Mouse (Mus musculus) embryo, embryonic 10 days (tissue): ENCODE results near the gene Hs3st6.
"Not testable (repeated sequence)": the region's sequence is repeated elsewhere in the genome, so short reads cannot be mapped to it uniquely, and the experiment has no call there.

Source experiments
- DNase-seq: peaks from one replicate; pipeline ENCODE4 v3.0.0-alpha.2; 2015; ENCODE audit warnings: low spot score

Gene Hs3st6

DNA sequence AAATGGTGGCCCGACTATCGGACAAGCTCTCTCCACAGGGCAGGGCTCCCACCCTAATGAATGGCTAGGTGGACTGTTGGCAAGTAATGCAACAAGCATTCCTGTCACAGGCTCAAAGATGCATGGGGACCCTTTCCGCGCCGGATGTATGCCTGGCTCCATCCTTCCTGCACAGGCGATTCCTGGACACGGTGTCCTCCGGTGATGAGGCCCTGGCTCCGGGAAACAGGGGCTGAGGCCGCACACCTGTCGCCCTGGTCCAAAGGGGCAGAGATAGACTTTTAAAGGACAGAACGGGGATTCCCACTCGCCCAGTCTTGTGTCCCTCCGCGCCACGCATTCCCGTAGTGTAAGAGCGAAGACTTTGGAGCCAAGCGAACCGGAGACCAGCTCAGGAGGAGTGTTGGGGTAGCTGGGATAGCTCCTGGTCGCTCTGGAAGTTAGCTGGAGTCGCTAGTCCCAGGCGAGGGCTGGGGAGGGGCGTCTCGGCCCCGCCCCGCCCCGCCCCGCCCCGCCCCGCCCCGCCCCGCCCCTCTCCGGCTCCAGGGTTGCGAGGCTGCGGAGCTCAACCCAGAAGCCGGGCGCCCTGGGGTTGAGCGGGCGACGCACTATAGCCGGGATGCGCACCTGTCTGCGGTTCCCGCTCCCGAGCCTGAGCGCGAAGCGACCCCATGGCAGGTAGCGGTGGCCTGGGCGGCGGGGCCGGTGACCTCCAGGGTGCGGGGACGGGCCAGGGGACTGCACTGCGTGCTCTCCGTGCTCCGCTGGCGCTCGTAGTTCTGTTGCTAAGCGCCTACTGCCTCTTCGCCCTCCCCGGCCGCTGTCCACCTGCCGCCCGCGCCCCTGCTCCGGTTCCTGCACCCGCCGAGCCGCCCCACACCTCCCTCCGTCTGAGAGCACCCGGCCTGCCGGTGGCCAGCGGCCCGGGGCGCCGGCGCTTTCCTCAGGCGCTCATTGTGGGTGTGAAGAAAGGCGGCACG is at the start of gene Hs3st6:
Gene Hs3st6, plus strand, starts transcription at position 574 of the 980 bp plus-strand sequence.
- DNase-seq: peak; percentile 59

DNA sequence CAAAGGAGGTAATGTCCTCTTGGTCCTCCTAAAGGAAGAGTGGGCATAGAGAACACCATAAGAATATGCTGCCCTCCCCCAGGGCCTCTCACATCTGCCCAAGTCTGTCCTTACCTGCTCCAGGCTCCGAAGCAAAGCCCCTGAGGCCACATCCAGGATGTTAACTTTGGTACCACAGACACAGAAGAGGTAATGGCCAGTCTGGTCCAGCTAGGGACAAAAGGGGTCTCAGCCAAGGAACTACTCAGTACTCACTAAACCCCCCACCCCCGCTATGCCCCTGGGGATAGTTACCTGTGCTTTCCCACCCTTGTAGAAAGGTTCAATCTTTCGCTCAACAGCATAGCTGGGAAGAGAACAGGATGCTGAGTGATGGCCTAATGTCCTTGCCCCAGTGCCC is 47.0 kb upstream of the Hs3st6 start:
- no peak for DNase-seq

DNA sequence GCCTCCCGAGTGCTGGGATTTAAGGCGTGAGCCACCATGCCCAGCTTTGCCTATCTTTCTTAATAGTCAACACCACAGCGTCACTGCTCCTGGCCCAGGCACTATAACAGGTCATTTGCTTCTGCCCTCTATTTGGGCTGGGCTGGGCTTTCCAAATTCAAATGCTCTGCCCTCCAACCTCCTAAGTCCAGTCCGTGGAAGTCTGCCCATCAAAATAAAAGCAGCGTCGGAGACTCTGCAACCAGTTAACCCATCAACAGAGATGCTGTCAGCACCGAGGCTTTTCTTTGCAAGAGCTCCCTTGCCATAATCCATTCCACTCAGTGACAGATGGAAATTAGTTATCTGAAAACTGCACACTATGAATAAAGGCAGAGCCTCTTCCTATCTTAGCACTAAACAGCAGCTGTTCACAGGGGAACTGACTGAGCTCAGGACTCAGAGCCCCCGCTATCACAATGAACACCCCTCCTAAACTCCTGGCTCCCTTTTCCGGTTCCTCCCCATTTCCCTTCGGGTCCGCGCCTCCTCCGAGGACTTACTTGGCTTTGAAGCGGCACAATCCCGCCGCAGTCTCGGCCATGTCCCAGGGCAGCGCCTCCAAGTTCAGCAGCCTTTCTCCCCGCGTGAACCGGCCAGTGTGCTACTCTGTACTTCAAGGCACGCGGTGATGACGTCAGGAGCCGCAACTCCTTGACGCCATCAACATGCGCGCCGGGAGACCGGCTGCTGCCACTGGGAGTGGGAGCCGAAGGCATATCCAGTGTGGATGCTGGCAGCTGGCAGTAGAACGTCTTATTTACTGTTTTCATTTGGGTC is 45.6 kb upstream of the Hs3st6 start, which contains the start of gene Tbl3:
Gene Tbl3, minus strand, starts transcription at position 679 of the 819 bp plus-strand sequence.
- peak; percentile 99 for DNase-seq

DNA sequence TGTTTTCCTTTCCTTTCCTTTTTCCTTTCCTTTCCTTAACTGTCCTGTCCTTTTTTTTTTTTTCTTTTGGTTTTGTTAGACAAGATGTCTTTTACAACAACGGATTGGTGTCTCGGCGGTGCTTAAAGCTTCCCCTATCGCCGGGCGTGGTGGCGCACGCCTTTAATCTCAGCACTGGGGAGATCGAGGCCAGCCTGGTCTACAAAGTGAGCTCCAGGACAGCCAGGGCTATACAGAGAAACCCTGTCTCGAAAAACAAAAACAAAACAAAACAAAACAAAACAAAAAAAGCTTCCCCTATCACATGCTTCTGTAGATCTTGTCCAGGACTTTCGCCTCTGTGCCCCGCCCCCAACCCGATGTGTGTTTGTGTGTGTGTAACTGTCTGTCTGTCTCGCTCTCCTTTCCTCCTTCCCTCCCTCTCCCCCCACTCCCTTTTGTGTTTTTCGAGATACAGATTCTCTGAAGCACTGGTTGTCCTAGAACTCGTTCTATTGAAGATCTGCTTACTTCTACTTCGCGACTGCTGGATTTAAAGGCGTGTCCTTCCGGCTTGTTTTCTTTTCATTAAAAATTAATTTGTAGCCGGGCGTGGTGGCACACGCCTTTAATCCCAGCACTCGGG is 44.9 kb upstream of the Hs3st6 start:
- DNase-seq: no peak

DNA sequence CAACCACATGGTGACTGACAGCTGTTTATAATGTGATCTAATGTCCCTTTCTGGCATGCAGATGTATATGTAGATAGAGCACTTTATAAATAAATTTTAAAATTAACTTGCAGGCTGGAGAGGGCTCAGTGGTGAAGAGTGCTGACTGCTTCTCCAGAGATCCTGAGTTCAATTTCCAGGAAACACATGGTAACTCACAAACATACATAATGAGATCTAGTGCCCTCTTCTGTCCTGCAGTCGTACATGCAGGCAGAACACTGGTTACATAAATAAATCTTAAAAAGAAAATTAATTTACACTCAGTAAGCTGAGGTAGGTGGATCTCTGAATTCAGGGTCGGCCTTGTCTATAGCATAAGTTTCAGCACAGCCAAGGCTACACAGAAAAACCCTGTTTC is 44.1 kb upstream of the Hs3st6 start:
- peak; percentile 78 for DNase-seq

DNA sequence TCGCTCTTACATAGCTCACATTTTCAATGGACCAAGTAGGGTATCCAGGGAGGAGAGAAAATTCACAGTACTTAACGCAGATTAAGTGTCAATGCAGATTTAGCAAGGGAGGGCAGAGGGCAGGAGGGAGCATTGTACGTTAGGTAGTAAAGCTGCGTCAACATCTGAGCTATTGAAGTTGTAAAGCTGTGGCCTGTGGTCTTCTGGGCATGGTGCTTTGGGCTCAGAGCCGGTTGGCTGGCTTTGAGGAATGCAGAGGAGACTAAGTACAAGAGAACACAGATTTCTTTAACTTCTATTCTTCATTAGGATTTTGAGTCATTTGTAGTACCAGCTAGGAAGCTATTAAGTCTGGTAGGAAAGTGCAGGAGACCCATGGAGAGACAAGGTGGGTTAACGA is 37.2 kb upstream of the Hs3st6 start:
- no peak for DNase-seq

DNA sequence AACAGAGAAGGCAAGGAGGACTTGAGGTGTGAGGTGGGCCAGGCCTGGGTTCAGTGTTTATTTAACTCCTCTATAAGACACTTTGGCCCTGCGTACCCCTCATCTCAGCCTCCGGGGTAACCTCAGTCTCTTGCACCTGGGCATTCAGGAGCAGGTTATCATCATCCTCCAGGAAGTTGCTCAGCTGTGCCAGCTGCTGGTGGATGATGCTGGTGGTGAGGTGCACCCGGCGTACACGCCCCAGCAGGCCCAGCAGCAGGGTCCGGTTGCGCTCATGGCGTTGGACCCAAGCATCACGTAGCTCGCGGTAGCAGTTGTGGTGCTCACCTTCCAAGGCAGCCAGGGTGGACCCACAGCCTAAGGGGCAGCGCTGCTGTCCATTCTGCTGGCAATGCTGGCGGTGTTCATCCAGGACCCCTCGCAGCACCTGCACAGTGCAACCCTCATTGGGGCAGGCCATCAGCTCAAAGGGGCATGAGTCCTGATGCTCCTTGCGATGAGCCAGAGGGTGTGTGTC is 36.6 kb upstream of the Hs3st6 start:
- DNase-seq: no peak

DNA sequence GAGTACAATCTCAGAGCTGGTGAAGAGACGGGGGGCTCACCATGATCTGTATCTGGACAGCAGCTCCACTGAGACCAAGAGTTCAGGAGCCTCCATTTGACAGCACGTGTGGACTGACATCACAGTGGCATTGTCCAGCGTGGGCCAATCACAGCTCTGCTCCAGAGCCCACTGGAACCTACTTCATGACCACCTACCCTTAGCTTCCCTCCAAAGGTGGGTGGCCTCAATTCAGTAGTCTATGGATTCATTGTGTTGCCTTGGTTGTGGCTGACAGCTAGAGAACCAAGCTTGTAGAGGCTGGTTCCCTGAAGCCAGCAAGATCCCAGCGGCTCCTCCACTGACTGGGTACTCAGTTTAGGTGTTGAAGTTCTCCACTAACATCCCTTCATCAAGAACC is 34.8 kb upstream of the Hs3st6 start, which contains the start of the genes Rnf151 and Rps2:
Gene Rnf151, minus strand, starts transcription at position 121 of the 400 bp plus-strand sequence.
Gene Rps2, plus strand, starts transcription at position 174 of the 400 bp plus-strand sequence.
- no peak for DNase-seq

DNA sequence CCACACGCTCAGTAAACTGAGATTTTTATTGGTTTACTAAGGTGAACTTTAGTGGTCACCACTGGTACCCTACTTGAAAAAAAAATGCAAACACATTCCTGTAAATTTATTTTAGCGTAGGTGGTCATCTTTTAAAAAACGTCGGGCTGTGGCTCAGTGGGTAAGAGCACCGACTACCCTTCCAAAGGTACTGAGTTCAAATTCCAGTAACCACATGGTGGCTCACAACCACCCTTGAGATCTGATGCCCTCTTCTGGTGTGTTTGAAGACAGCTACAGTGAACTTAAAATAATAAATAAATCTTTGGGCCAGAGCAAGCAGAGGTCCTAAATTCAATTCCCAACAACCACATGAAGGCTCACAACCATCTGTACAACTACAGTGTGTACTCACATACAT is 33.9 kb upstream of the Hs3st6 start:
- DNase-seq: not testable (repeated sequence)

DNA sequence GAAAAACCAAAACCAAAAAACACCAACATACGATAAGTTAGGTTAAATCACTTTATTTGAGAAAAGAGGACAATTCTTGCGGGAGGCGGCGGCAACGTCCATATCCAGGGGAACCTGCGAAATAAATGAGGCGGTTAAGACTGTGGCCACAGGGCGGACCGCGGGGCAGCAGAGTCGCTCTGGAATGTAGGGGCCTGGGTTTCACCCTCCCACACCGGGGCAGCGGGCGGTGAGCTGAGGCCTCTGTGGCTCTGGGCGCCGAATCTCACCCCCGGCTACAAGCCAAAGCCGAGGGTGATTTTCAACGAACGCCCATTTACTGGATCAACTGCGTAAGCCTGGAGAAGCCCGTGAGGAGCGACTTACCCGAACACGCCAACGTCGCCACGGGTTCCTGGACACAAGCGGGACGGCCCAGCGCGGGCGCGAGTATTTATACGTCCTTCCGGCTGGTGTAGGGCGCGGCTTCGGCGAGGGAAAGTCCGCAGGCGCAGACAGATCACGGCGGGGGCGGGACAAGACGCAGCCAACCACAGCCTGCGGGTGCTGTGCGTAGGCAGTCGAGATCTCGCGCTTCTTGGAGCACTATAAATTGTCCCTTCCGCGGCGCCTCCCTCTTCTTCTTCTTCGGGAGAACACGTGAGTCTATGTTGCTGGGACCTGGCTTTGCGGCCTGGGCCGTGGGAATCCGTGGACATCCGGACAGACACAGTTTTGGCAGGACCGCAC is 33.1 kb upstream of the Hs3st6 start:
- peak; percentile 97 for DNase-seq

DNA sequence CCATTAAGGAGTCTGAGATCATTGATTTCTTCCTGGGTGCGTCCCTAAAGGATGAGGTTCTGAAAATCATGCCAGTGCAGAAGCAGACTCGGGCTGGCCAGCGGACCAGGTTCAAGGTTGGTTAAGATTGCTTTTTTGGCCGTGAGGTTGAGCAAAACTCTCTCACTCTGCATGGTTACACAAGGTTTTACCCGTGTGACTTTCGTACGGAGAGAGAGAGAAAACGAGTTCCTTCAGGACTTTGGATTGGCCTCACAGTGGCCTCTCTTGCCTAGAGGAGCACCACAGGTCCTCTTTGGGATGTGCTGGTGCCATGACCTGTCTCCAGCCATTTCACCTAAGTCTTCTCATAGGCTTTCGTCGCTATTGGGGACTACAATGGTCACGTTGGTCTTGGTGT is 32.2 kb upstream of the Hs3st6 start:
- DNase-seq: not testable (repeated sequence)

DNA sequence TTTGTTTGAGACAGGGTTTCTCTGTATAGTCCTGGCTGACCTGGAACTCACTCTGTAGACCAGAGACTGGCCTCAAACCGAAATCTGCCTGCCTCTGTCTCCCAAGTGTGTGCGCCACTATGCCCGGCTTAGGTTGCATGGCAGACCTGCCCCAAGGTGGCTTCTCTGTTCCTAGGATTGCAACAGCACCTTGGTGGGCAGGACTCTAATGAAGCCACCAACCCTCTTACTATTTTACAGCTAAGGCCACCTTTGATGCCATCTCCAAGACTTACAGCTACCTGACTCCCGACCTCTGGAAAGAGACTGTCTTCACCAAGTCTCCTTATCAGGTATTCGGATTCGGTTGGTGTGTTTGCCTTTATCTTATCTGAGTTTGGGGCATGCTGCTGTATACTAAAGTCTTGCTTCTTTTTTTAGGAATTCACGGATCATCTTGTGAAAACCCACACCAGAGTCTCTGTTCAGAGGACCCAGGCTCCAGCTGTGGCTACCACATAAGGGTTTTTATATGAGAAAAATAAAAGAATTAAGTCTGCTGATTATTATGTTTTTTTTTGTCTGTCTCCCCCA is 31.3 kb upstream of the Hs3st6 start:
- not testable (repeated sequence) for DNase-seq

DNA sequence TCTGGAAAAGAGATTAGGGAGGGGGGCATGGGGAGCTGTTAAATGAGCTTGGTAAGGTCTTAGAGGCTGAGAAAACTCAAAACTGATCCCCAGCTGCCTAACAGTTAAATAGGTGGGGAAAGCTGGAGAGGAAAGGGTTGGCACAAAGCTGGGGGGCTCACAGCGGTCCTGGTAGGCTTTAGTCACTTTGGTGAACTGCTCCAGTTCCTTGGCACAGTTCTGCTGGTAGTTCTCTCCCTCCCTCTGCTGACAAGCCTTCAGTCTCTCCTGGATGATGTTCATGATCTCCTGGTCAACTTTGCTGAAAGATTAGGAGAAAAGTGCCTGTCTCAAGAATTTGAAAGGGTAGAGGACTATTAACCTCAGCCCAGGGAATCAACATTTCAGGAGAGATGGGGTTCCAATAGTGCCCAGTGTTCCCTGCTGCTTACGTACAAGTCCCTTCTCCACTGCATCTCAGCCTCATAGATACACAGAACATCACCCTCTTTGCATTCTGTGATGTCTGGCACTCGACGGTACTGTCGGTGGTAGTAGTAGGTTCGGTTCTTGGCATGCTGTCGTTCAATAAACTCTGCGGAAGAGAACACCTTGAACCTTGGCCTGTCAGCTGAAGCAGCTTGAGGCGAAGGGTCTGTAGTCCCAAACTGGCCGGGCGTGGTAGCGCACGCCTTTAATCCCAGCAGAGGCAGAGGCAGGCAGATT is 30.4 kb upstream of the Hs3st6 start:
- peak; percentile 53 for DNase-seq

DNA sequence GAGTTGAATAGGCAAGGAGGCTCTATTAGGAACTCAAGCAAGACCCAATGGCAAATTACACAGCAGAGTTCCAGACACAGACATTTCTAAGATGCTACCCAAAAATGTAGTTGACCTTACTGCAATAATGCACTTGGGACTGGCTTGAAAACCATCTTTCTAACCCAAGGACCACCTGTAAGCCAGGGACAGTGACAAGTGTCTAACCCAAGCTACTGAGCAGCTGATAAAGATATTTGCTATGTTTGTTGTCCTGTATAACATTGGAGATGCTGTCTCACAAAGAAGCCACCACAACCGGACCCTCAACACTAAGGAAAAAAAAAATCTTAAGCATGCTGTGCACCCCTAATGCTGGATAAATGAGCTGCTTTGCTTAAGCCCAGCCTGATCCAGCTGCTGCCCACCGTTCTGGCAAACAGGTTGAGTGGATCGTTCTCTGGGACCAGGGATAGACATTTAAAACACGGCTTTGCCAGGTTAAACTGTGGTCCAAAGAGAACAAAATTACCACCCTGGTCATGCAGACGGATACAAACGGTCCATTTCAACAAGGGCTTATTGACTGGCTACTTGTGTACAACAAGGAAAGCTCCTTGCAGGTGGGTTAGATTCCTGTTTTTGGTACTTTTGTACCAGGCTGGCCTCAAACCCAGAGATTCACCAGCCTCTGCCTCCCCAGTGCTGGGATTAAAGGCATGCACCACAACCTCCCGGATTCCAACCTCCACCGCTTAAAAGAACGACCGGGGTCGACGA is 29.5 kb upstream of the Hs3st6 start:
- peak; percentile 24 for DNase-seq

DNA sequence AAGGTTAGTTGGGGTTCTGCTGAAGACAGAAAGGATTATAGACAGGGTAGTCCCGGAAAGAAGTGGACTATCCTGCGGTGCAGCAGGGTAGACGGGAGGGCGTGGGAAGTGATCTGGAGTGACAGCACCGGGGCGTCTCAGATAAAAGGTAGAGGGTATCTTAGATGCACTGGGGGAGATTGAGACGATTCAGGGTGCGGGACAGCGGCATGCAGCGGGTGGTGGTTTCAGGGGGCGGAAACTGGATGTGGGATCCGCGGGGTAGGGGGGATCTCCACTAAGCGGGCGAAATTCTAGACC is 29.0 kb upstream of the Hs3st6 start:
- DNase-seq: peak; percentile 43

DNA sequence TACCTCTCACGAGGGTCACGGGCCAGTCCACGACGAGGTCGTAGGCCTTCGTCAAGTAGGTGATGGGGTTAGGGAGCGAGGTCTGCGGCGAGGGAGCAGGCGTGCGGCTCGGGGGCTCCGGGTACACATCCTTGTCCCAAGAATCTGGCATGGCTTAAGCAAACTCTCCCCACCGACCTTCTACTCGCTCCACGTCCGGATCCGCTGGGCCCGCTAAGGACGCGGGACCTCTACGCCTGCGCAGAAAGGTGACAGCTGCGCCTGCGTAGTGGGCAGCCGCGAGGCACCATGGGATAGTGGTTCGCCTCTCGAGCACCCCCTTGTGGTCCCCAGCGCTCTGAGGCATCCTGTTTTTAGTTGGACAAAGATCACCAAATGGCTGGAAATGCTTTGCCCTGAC is 28.6 kb upstream of the Hs3st6 start, which contains the start of gene Ndufb10:
Gene Ndufb10, minus strand, starts transcription at position 295 of the 400 bp plus-strand sequence.
- peak; percentile 99 for DNase-seq

DNA sequence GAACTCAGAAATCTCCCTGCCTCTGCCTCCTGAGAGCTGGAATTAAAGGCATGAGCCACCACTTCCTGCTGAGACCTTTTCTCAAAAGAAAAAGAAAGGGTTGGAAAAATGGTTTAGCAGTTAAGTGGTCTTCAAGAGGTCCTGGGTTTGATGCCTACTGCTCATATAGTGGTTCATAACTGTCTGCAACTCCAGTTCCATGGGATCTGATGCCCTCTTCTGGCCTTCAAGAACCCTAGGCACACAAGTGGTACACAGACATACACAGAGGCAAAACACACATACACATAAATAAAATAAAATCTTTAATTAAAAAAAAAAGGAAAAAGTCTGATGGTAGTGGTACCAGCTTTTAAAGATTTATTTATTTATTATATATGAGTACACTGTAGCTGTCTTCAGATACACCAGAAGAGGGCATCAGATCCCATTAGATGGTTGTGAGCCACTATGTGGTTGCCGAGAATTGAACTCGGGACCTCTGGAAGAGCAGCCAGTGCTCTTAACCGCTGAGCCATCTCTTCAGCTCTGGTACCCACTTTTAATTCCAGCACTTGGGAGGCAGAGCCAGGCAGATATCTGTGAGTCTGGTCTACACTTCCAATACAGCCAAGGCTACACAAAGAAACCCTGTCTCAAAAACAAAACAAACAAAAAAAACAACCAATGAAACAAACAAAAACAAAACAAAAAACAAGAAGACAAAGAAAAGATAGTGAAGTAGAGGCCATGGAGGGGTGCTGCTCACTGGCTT is 27.0 kb upstream of the Hs3st6 start:
- DNase-seq: no peak

DNA sequence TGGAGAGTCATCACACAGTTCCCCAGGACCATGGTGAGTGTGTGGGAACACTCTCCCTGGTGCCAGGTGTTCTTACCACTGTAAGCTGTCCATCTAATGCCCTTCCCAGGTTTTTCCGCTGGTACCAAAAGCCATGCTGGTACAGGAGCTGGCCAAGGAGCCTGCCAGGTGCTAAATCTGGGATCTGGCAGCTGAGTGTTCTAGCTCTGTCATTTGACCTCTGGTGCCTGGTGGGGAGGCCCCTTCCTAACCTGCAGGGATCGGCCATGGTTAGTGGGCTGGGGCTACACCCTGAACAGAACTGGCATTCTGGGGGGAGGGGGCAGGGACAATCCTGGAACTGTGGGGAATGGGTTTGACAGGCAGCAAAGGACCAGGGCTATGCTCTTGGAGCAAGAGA is 25.2 kb upstream of the Hs3st6 start, which contains the start of gene Rpl3l:
Gene Rpl3l, plus strand, starts transcription at position 203 of the 400 bp plus-strand sequence.
- no peak for DNase-seq

DNA sequence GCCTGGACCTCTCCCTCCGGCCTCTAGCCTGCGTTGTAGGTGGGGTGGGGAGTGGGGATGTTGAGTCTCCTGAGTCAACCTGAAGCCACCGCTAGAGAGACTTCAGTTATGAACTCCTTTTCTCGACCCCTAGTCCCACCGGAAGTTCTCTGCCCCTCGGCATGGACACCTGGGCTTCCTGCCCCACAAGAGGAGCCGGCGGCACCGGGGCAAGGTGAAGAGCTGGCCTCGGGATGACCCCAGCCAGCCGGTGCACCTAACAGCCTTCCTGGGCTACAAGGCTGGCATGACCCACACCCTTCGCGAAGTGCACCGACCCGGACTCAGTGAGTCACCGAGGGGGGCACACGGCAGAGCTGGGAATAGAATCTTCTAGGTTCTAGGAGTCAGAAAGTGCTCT is 24.6 kb upstream of the Hs3st6 start:
- no peak for DNase-seq
